ENCODE assay signal across 15 mouse cellular contexts in the genomic region with DNA sequence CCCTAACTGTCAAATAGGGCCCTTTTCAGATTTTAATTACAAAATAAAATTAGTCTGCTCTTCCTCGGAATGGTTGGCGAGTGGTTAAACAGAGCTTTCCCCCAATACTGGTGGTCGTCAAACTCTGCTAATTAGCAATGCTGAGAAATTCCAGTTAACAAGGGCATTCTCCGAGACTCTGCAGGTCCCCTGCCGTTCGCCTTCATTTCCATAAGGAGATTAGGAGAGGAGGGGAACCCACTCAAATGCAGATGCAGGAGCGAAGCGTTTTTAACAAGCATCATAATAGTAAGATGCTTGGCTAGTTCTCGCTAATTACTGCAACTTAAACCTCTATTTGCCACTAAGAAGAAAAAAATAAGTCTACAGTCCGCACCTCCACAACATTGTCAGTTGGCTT. TPM values are rescaled to one million over a fixed set of nuclear protein-coding genes. Genes with fewer than 3 reads are reported as not detected.
DNase-seq lines count a peak whose midpoint lies in the region; ATAC-seq and TF ChIP-seq lines count a peak whose summit lies in the region.
"Had no signal": no experiment of that assay in that cellular context is flagged by ENCODE, and none has a peak within 500 bp of the region (broad histone marks: within the 10 kb centered on the region; RNA-seq: fewer than 3 reads in every experiment).

No protein-coding gene starts in this region.

- no peaks in the 10 kb centered on the region for H3K9me3 ChIP-seq in forebrain, embryonic 15.5 days
- no peaks in the 10 kb centered on the region for H3K9me3 ChIP-seq in midbrain, embryonic 13.5 days
- no peaks in the 10 kb centered on the region for H3K9me3 ChIP-seq in lung, postnatal 0 days (ENCODE audit: low read length)
- H3K9me3 ChIP-seq: liver, embryonic 13.5 days had no signal

- H3K9ac ChIP-seq in forebrain, embryonic 15.5 days (replicated peaks) = no peak overlapping the region; the same call in 1 of the 2 replicates
- no peak overlapping the region for H3K9ac ChIP-seq in midbrain, embryonic 13.5 days (replicated peaks)
- H3K9ac ChIP-seq in lung, postnatal 0 days (replicated peaks; ENCODE audit: low read depth) = no peak overlapping the region
- H3K9ac ChIP-seq: liver, embryonic 13.5 days had no signal

- 0 out of 2 replicates have a peak, but pooled peaks cover 2% of the 10 kb centered on the region for H3K27me3 ChIP-seq in forebrain, embryonic 15.5 days
- peaks cover 15% of the 10 kb centered on the region for H3K27me3 ChIP-seq in midbrain, embryonic 13.5 days
- peaks cover 79% of the 10 kb centered on the region for H3K27me3 ChIP-seq in lung, postnatal 0 days (replicated peaks; ENCODE audit: insufficient read depth, low read length)

- H3K36me3 ChIP-seq in forebrain, embryonic 15.5 days = no peaks in the 10 kb centered on the region
- no peaks in the 10 kb centered on the region for H3K36me3 ChIP-seq in midbrain, embryonic 13.5 days
- no peaks in the 10 kb centered on the region for H3K36me3 ChIP-seq in lung, postnatal 0 days (ENCODE audit: insufficient read depth, low read length)
- H3K36me3 ChIP-seq: liver, embryonic 13.5 days had no signal

- intact Hi-C loops in left cerebral cortex, adult 2 months (cut with DNase I) = loop anchor here (5.0 to 10.0 kb wide), 6 partner anchors 446 to 926 kb away; no protein-coding TSS in a partner anchor
- intact Hi-C loops in left cerebral cortex, postnatal 10 days (cut with DNase I) = loop anchor here (10.0 kb wide), 3 partner anchors 459 to 691 kb away; no protein-coding TSS in a partner anchor

- no peak for DNase-seq in left cerebral cortex, adult 2 months (ENCODE audit: extremely low spot score in 1 of 2, low spot score in 2 of 2)
- no peak for DNase-seq in left cerebral cortex, postnatal 10 days (ENCODE audit: extremely low spot score in 1 of 2, low spot score in 2 of 2)
- DNase-seq in right cerebral cortex, postnatal 36 days (ENCODE audit: low spot score in 2 of 2) = no peak
- DNase-seq in ovary, postnatal 36 days (ENCODE audit: low spot score) = no peak
- DNase-seq in lung, postnatal 0 days (ENCODE audit: low spot score) = no peak
- no peak for DNase-seq in spleen, postnatal 4 days (ENCODE audit: low spot score in 2 of 2)
- DNase-seq: B cell, adult 2 months; cerebellum, postnatal 10 days; heart, adult 18-20 months; heart, postnatal 14 days; kidney, adult 18-20 months; liver, embryonic 13.5 days; lung, postnatal 36 days had no signal

- peaks cover 79% of the 10 kb centered on the region for H3K4me1 ChIP-seq in forebrain, embryonic 15.5 days
- H3K4me1 ChIP-seq in midbrain, embryonic 13.5 days (replicated peaks) = peaks cover 85% of the 10 kb centered on the region
- H3K4me1 ChIP-seq in lung, postnatal 0 days (ENCODE audit: insufficient read depth, low read depth, low read length) = peaks cover 3% of the 10 kb centered on the region; the same call in 1 of the 2 replicates

- TF ChIP-seq CTCF in left cerebral cortex, adult 2 months (IDR thresholded peaks at IDR 0.05) = no peak
- no peak for TF ChIP-seq CTCF in lung, postnatal 0 days (IDR thresholded peaks at IDR 0.05)

- H3K27ac ChIP-seq in left cerebral cortex, adult 2 months = peak overlapping the region; percentile 42; the same call in 1 of the 2 replicates
- H3K27ac ChIP-seq in forebrain, embryonic 15.5 days (replicated peaks) = peak overlapping the region; percentile 77
- peak overlapping the region; percentile 36; the same call in 1 of the 2 replicates for H3K27ac ChIP-seq in midbrain, embryonic 13.5 days
- no peak overlapping the region for H3K27ac ChIP-seq in lung, postnatal 0 days (ENCODE audit: low read length)
- H3K27ac ChIP-seq: liver, embryonic 13.5 days had no signal

- TF ChIP-seq EP300 in lung, postnatal 0 days (IDR thresholded peaks at IDR 0.05) = no peak

- 4% methylated on average over 10 of the region's 10 CpGs for WGBS in forebrain, embryonic 15.5 days
- WGBS in midbrain, embryonic 13.5 days = 1% methylated on average over 10 of the region's 10 CpGs
- WGBS in lung, postnatal 0 days = 5% methylated on average over 10 of the region's 10 CpGs

- ATAC-seq in forebrain, embryonic 15.5 days (replicated peaks) = no peak
- ATAC-seq in midbrain, embryonic 13.5 days = no peak
- ATAC-seq in lung, postnatal 0 days = no peak

- H3K4me2 ChIP-seq in forebrain, embryonic 15.5 days (replicated peaks) = peak overlapping the region; percentile 31
- peak overlapping the region; percentile 36 for H3K4me2 ChIP-seq in midbrain, embryonic 13.5 days (replicated peaks)
- H3K4me2 ChIP-seq in lung, postnatal 0 days (replicated peaks; ENCODE audit: low read depth, low read length) = no peak overlapping the region
- H3K4me2 ChIP-seq: liver, embryonic 13.5 days had no signal

- no peak overlapping the region for H3K4me3 ChIP-seq in left cerebral cortex, adult 2 months
- H3K4me3 ChIP-seq in forebrain, embryonic 15.5 days = peak overlapping the region; percentile 7; the same call in 1 of the 2 replicates
- 0 out of 2 replicates have a peak overlapping the region, but pooled peaks have one; percentile 2 for H3K4me3 ChIP-seq in midbrain, embryonic 13.5 days (replicated peaks)
- H3K4me3 ChIP-seq in lung, postnatal 0 days (ENCODE audit: low read depth, low read length) = no peak overlapping the region
- H3K4me3 ChIP-seq: liver, embryonic 13.5 days had no signal

RNA-seq across cellular contexts. Expression of gene Sox2, which starts 4.0 kb away (rescaled TPM):
- total RNA-seq in left cerebral cortex, adult 2 months (2021) = 10 to 100 TPM; 37.8 to 38.2 TPM
- 10 to 100 TPM; 32.0 to 39.7 TPM for total RNA-seq in left cerebral cortex, postnatal 10 days (2021)
- 39.7 and 42.3 TPM in 2 replicates for polyA plus RNA-seq in forebrain, embryonic 15.5 days (2015; fragmentation: Nextera tagmentation; extraction: Ambion mirVana)
- polyA plus RNA-seq in midbrain, embryonic 13.5 days (2015; fragmentation: Nextera tagmentation; extraction: Ambion mirVana) = 27.8 and 28.2 TPM in 2 replicates
- 2.8 and 3.2 TPM in 2 replicates for polyA plus RNA-seq in lung, postnatal 0 days (2015; fragmentation: Nextera tagmentation; extraction: Ambion mirVana)
- polyA plus RNA-seq: liver, embryonic 13.5 days had no signal

Comparison
In these comparisons a context has a peak if more than half of its experiments do, and no peak if none do; other contexts are left out.
1. H3K4me3 ChIP-seq: peak in forebrain, embryonic 15.5 days (single experiment) and midbrain, embryonic 13.5 days (single experiment); none in left cerebral cortex, adult 2 months (single experiment) and lung, postnatal 0 days (single experiment).